Mouse (Mus musculus) E14TG2a.4 (cell line): ENCODE results near the gene Gdf2.

Experiments
- CTCF ChIP-seq: conservative IDR thresholded peaks from 2 replicates; pipeline ENCODE4 v1.5.1; 2014; ENCODE audit warnings: low read length
- NANOG ChIP-seq: IDR thresholded peaks from 2 replicates; pipeline ENCODE4 v1.6.1; 2014; ENCODE audit warnings: borderline replicate concordance, low read length, mixed read lengths
- POU5F1 ChIP-seq: IDR thresholded peaks from 2 replicates; pipeline ENCODE4 v1.6.1; 2014; ENCODE audit warnings: low read length, borderline replicate concordance

GRCm38 (mm10) chr14:33974752-33975151 is 33.9 kb downstream of the Gdf2 start:
- TF ChIP-seq CTCF (no peak), NANOG (no peak), POU5F1 (no peak)
